Mouse (Mus musculus): Measurements from ENCODE around the gene Cfap97d1.

DNA sequence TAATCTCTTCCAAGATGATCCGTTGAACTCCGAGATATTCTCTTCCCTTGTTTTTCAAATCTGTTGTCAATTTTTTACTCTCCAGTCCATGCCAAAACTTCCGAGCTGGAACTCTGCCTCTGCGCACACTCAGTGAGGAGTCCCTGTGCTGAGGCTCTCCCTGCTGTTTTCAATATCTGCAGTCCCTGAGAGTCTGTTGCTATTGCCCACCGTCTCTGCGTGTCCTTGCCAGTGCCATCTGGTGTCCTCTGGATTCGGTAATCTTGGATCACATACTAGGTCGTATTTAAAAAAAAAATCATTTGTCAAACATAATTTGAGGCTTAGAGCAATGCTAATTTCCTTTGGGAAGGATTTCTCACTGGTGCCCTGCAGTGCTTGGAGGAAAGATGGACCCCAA lies 50.8 kb downstream of the Cfap97d1 start:
- TF ChIP-seq POLR2A (IDR thresholded peaks at IDR 0.05; ENCODE audit: insufficient read length, low read depth) (no peak), USF1 (IDR thresholded peaks at IDR 0.05; ENCODE audit: low read depth) (no peak), MYOG (IDR thresholded peaks at IDR 0.05; ENCODE audit: control insufficient read depth in 1 of 3, insufficient read depth in 1 of 3, insufficient read length in 2 of 3, low read depth in 2 of 3) (no peak), MYOD1 (IDR thresholded peaks at IDR 0.05; ENCODE audit: control insufficient read depth in 1 of 3, insufficient read length in 2 of 3, low read depth in 2 of 3) (no peak), MAX (IDR thresholded peaks at IDR 0.05; ENCODE audit: low read depth) (no peak), E2F4 (IDR thresholded peaks at IDR 0.05; ENCODE audit: insufficient read depth) (no peak), TCF12 (IDR thresholded peaks at IDR 0.05; ENCODE audit: insufficient read depth, poor library complexity, severe bottlenecking) (no peak), POLR2AphosphoS2 (IDR thresholded peaks at IDR 0.05; ENCODE audit: insufficient read length, low read depth) (no peak)

All from myocyte (in vitro differentiated cells).